Mouse (Mus musculus): ENCODE data around the gene Olfr1175-ps.

The Olfr1175-ps gene

DNA sequence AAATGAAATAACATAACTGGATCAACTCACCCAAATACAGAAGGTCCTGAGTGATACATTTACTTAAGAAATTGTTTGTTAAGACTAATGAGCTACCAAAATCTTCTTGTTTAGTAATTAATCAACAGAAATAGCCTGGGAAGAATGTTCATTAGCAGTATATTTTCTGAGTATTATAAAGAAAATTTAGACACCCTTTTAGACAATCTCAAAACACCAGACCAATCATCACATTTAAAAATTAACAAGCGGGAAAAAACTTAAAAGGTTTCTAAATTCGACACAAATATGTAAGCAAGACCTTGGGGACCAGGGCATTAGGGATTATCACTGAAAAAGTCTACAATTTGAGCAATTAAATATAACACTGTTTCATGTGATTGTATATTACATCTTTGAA lies at the start of gene Olfr1175-ps:
Gene Olfr1175-ps (minus strand): TSS at position 101 of the 400 bp plus-strand sequence.
- in situ Hi-C loops (cut with MboI; ENCODE audit: low pct_unique_long_range_greater_than_20kb in 1 of 2, low sequenced_read_pairs in 2 of 2, unreplicated experiment in 1 of 2) = no loop called here

DNA sequence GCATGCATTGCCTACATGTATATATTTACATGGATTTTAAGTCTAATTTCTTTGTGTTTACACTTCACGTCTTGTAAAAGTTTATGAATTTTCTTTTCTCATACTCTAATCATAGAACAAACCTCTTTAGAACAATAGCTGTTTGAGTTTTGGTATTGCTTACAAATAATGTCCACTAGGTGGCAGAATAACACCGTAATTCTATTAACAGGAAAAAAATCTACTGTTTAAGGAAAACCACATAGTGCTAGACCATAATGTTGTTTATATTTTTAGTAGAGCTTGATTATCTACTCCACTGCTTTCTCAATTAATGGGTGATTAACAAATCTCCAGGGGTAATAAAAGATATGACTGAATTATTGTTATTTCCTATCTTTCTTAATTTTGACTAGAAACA lies 29.3 kb upstream of the Olfr1175-ps start:
- in situ Hi-C loops (cut with MboI; ENCODE audit: low pct_unique_long_range_greater_than_20kb in 1 of 2, low sequenced_read_pairs in 2 of 2, unreplicated experiment in 1 of 2) = no loop called here

DNA sequence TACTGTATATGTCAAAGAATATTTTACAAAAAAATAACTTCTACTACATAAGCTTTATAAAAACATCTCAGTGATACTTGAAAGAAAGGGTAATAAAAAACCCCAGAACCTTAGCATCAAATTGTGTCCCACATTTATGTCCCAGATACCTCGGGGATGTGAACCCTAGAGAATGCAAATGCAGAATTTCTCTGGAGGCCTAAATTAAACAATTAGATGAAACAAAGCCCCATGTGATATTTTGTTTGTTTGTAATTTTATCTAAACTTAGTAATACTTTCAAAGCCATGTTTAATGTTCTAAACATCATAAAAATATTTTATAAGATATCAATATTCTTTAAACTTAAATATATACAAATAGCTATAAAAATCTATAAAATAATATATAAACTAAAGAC lies 19.4 kb upstream of the Olfr1175-ps start, which contains the start of gene Olfr1177-ps:
Gene Olfr1177-ps (minus strand): TSS at position 101 of the 400 bp plus-strand sequence.
- in situ Hi-C loops (cut with MboI; ENCODE audit: low pct_unique_long_range_greater_than_20kb in 1 of 2, low sequenced_read_pairs in 2 of 2, unreplicated experiment in 1 of 2) = no loop called here

DNA sequence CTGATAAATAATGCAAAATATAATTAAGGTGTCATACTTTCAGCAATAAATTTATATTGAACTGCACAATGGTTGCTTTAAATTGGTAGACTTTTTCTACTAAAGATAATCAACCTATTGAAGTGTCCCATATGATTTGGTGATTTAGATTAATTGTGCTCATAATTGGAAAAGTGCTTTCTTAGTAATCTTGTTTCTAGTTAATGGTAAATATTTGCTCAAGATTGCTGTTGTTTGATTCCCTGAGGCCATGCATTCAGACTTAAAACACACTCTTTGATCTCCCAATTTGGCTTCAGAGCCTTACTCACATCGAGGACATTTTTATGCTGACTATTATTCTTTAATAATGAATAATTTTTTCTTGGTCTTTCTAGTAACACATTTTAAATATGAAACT lies 9.4 kb upstream of the Olfr1175-ps start, which contains the start of gene Olfr1176:
Gene Olfr1176 (plus strand): TSS at position 301 of the 400 bp plus-strand sequence.
- in situ Hi-C loops (cut with MboI; ENCODE audit: low pct_unique_long_range_greater_than_20kb in 1 of 2, low sequenced_read_pairs in 2 of 2, unreplicated experiment in 1 of 2) = no loop called here

DNA sequence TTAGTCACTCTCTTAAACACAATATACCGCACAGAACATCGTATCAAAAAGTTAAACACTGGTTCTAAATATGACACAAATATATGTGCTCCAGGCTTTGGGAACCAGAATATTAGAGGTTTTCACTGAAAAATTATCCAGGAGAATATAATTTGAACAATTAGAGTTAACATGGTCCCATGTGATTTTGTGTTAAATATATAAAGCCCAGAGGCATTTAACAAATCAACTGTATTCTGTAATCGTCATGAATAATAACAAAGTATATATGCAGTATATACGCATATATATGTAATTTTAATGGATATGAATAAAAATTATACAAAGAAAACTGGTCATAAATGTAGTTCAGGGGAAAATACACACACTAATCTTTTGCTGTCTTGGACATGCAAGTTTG lies 12.0 kb downstream of the Olfr1175-ps start, which contains the start of gene Olfr1174-ps:
Gene Olfr1174-ps (minus strand): TSS at position 101 of the 400 bp plus-strand sequence.
- in situ Hi-C loops (cut with MboI; ENCODE audit: low pct_unique_long_range_greater_than_20kb in 1 of 2, low sequenced_read_pairs in 2 of 2, unreplicated experiment in 1 of 2) = no loop called here

DNA sequence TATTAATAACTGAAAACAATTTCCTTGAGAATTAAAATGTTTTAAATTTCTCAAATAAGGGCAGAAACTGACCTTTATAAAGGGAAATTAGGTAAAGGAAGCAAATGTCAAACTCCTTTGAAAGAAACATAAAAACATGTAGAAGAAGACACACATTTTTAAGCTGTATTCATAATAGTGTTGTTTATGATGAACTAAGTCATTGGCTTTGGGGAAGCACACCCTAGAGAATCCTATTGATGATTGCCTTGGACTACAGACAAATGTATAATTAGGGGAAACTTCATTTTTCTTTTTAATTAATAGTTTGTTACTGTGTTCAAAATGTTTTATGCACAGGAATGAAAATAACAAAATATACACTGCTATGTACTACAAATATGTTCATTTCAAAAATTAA lies 47.2 kb downstream of the Olfr1175-ps start, which contains the start of gene Olfr1173:
Gene Olfr1173 (minus strand): TSS at position 101 of the 400 bp plus-strand sequence.
- in situ Hi-C loops (cut with MboI; ENCODE audit: low pct_unique_long_range_greater_than_20kb in 1 of 2, low sequenced_read_pairs in 2 of 2, unreplicated experiment in 1 of 2) = no loop called here
